Mouse (Mus musculus): Measurements from ENCODE around the gene Traip. TPM values are rescaled to one million over a fixed set of nuclear protein-coding genes. Genes with fewer than 3 reads are reported as not detected.
"Not testable (repeated sequence)": the region's sequence is repeated elsewhere in the genome, so short reads cannot be mapped to it uniquely, and the experiment has no call there.

Gene Traip
- polyA plus RNA-seq, 1 experiment from 2014 or later = 10.4 TPM

DNA sequence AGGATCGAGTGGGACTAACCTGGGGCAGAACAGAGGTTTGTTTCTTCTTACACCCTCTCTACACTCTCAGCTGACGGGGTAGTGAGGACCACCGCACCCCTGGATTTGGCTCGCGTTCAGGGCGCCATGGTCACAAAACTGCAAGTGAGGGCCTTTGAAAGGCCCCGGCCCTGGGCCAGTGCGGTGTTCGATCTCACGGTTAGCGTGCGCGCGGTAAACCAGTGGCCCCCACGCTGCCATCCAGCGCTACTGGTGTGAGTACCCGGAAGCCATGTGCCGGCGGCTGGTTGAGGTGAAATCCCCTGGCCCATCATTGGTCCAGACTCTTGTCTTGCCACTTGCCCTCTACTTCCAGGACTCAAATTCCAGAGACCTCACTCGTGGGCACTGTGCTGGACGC is 45.6 kb downstream of the Traip start:
- Histone ChIP-seq H3K4me1 (ENCODE audit: control insufficient read depth, insufficient read depth, low read length) (no peaks in the 10 kb centered on the region), H3K4me2 (ENCODE audit: low read length) (no peak overlapping the region), H3K9me3 (ENCODE audit: control insufficient read depth, low read length) (no peaks in the 10 kb centered on the region), H3K36me3 (ENCODE audit: control insufficient read depth, insufficient read depth, low read length) (no peaks in the 10 kb centered on the region), H3K4me3 (replicated peaks; ENCODE audit: low read depth, low read length) (no peak overlapping the region), H3K9ac (replicated peaks; ENCODE audit: low read length) (no peak overlapping the region), H3K27ac (replicated peaks; ENCODE audit: low read depth, low read length) (no peak overlapping the region), H3K27me3 (ENCODE audit: control insufficient read depth, insufficient read depth, low read length) (no peaks in the 10 kb centered on the region)
- DNase-seq = no peak
- ATAC-seq (ENCODE audit: low FRiP score, low TSS enrichment) = no peak
- 96% methylated on average over 21 of the region's 21 CpGs for WGBS

GRCm38 (mm10) chr9:107996049-107996448 is 46.1 kb downstream of the Traip start, which contains the start of gene Gm20662:
Gm20662 (plus strand) TSS chr9:107996349.
- Histone ChIP-seq H3K36me3 (ENCODE audit: control insufficient read depth, insufficient read depth, low read length) (no peaks in the 10 kb centered on the region), H3K4me2 (ENCODE audit: low read length) (no peak within 1 kb of the TSS), H3K4me3 (replicated peaks; ENCODE audit: low read depth, low read length) (no peak within 1 kb of the TSS), H3K9ac (replicated peaks; ENCODE audit: low read length) (no peak within 1 kb of the TSS), H3K9me3 (ENCODE audit: control insufficient read depth, low read length) (no peaks in the 10 kb centered on the region), H3K4me1 (ENCODE audit: control insufficient read depth, insufficient read depth, low read length) (no peaks in the 10 kb centered on the region), H3K27me3 (ENCODE audit: control insufficient read depth, insufficient read depth, low read length) (no peaks in the 10 kb centered on the region), H3K27ac (replicated peaks; ENCODE audit: low read depth, low read length) (no peak within 1 kb of the TSS)
- 87% methylated on average over 5 of the region's 5 CpGs for WGBS
- ATAC-seq (ENCODE audit: low FRiP score, low TSS enrichment) = no peak
- DNase-seq = no peak

DNA sequence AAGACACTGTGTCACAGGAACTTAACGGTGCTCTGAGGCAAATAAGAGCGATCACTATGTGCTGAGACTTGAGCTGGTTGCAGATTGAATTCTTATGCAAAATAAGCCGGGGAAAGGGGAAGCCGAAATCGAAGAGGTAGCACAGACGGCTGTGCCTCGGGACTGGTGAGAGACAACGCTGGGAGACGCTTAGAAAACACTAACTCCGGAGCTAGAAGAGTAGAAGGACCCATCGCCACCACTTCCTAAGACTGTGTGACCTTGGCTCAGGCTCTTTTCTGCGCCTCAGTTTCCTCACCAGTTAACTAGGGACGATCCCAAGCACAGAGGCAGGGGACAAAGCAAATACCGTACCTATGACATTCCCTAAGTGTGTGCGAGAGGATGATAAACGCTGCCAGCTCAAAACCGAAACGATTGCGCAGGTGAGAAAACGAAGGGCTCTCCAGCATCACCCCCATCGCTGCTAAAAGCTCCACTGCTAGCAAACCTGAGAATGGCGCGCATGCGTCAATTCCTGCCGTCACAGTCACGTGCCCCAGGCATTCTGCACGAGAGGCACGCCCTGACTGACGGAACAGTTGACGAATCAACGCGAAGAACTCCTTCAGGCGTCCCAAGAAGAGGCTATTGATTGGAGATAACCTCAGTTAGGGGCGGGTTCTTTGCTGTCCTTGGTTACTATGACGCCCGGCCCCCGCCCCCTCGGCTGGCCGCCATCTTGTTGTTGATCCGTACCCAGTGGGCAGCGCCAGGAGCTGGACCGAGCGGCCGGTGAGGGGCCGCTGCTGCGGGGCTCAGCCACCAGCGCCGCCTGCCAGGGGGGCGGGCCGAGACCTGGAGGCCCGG is 52.2 kb downstream of the Traip start, which contains the start of gene Ip6k1:
TSS of gene Ip6k1 (plus strand) at position 580 of the 849 bp plus-strand sequence.
- peak within 1 kb of the TSS; percentile 90 for H3K4me2 ChIP-seq (ENCODE audit: low read length)
- H3K4me3 ChIP-seq (replicated peaks; ENCODE audit: low read depth, low read length) = peak within 1 kb of the TSS; percentile 96
- no peaks in the 10 kb centered on the region for H3K36me3 ChIP-seq (ENCODE audit: control insufficient read depth, insufficient read depth, low read length)
- H3K27me3 ChIP-seq (ENCODE audit: control insufficient read depth, insufficient read depth, low read length) = no peaks in the 10 kb centered on the region
- H3K27ac ChIP-seq (replicated peaks; ENCODE audit: low read depth, low read length) = peak within 1 kb of the TSS; percentile 95
- ATAC-seq (ENCODE audit: low FRiP score, low TSS enrichment) (peak; percentile 99), DNase-seq (peak; percentile 100)
- peak within 1 kb of the TSS; percentile 94 for H3K9ac ChIP-seq (replicated peaks; ENCODE audit: low read length)
- H3K4me1 ChIP-seq (ENCODE audit: control insufficient read depth, insufficient read depth, low read length) = peaks cover 23% of the 10 kb centered on the region
- WGBS = under 1% methylated on average over 51 of the region's 51 CpGs
- no peaks in the 10 kb centered on the region for H3K9me3 ChIP-seq (ENCODE audit: control insufficient read depth, low read length)

GRCm38 (mm10) chr9:108002778-108003530 is 53.0 kb downstream of the Traip start:
- peak overlapping the region; percentile 90 for H3K4me2 ChIP-seq (ENCODE audit: low read length)
- no peaks in the 10 kb centered on the region for H3K9me3 ChIP-seq (ENCODE audit: control insufficient read depth, low read length)
- peaks cover 23% of the 10 kb centered on the region for H3K4me1 ChIP-seq (ENCODE audit: control insufficient read depth, insufficient read depth, low read length)
- no peaks in the 10 kb centered on the region for H3K27me3 ChIP-seq (ENCODE audit: control insufficient read depth, insufficient read depth, low read length)
- H3K27ac ChIP-seq (replicated peaks; ENCODE audit: low read depth, low read length) = peak overlapping the region; percentile 95
- no peaks in the 10 kb centered on the region for H3K36me3 ChIP-seq (ENCODE audit: control insufficient read depth, insufficient read depth, low read length)
- ATAC-seq (ENCODE audit: low FRiP score, low TSS enrichment) = peak; percentile 76; the same call in 1 of the 2 replicates
- peak; percentile 53 for DNase-seq
- peak overlapping the region; percentile 96 for H3K4me3 ChIP-seq (replicated peaks; ENCODE audit: low read depth, low read length)
- WGBS = under 1% methylated on average over 50 of the region's 50 CpGs
- H3K9ac ChIP-seq (replicated peaks; ENCODE audit: low read length) = peak overlapping the region; percentile 94

GRCm38 (mm10) chr9:108003531-108003890 is 53.6 kb downstream of the Traip start:
- peak overlapping the region; percentile 90 for H3K4me2 ChIP-seq (ENCODE audit: low read length)
- H3K4me1 ChIP-seq (ENCODE audit: control insufficient read depth, insufficient read depth, low read length) = peaks cover 23% of the 10 kb centered on the region
- H3K36me3 ChIP-seq (ENCODE audit: control insufficient read depth, insufficient read depth, low read length) = no peaks in the 10 kb centered on the region
- 19% methylated on average over 8 of the region's 8 CpGs for WGBS
- no peaks in the 10 kb centered on the region for H3K9me3 ChIP-seq (ENCODE audit: control insufficient read depth, low read length)
- H3K27ac ChIP-seq (replicated peaks; ENCODE audit: low read depth, low read length) = peak overlapping the region; percentile 95
- H3K9ac ChIP-seq (replicated peaks; ENCODE audit: low read length) = peak overlapping the region; percentile 94
- peak overlapping the region; percentile 96 for H3K4me3 ChIP-seq (replicated peaks; ENCODE audit: low read depth, low read length)
- no peaks in the 10 kb centered on the region for H3K27me3 ChIP-seq (ENCODE audit: control insufficient read depth, insufficient read depth, low read length)
- peak; percentile 60 for DNase-seq
- no peak for ATAC-seq (ENCODE audit: low FRiP score, low TSS enrichment)

DNA sequence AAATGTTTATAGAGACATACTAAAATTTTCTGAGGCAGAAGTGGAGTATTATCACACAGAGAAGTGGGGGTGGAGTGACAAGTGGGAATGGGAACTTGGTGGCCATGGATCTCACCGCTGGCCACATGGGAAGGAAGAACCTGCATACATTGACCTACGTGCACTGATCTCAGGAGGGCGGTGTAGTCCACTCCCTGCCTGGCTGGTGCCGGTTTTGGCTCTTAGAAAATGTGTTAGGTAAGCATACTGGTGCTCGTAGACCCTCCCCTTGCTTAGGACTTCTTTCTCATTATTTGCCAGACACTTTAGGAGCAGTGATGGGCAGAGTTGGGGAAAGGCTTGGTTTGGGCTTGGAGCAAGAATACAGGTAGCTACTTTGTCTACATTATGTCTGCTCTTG is 58.1 kb downstream of the Traip start:
- H3K4me3 ChIP-seq (replicated peaks; ENCODE audit: low read depth, low read length) = no peak overlapping the region
- ATAC-seq (ENCODE audit: low FRiP score, low TSS enrichment) (no peak), DNase-seq (no peak)
- peaks cover 17% of the 10 kb centered on the region for H3K4me1 ChIP-seq (ENCODE audit: control insufficient read depth, insufficient read depth, low read length)
- H3K27me3 ChIP-seq (ENCODE audit: control insufficient read depth, insufficient read depth, low read length) = no peaks in the 10 kb centered on the region
- no peak overlapping the region for H3K9ac ChIP-seq (replicated peaks; ENCODE audit: low read length)
- H3K4me2 ChIP-seq (ENCODE audit: low read length) = no peak overlapping the region
- 0 out of 2 replicates have a peak, but pooled peaks cover 7% of the 10 kb centered on the region for H3K36me3 ChIP-seq (ENCODE audit: control insufficient read depth, insufficient read depth, low read length)
- 94% methylated on average over 5 of the region's 5 CpGs for WGBS
- H3K27ac ChIP-seq (replicated peaks; ENCODE audit: low read depth, low read length) = no peak overlapping the region
- H3K9me3 ChIP-seq (ENCODE audit: control insufficient read depth, low read length) = no peaks in the 10 kb centered on the region

DNA sequence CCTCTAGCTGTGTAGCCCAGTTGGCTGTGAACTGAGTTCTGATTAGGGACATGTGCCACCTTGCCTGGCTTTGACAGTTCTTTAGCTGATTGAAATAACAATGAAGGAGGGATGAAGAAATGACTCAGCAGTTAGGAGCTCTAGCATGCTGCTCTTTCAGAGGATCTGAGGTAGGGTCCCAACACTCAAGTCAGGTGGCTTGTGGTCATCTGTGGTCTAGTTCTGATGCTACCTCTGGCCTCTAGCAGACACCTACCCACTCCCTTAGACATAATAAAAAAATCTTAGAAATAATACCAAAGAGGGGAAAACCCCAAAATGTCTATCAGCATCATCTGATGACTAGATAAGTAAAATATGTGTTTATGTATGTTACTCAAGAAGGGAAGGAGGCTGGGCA is 60.4 kb downstream of the Traip start:
- H3K9me3 ChIP-seq (ENCODE audit: control insufficient read depth, low read length) = no peaks in the 10 kb centered on the region
- peaks cover 1% of the 10 kb centered on the region; the same call in 1 of the 2 replicates for H3K4me1 ChIP-seq (ENCODE audit: control insufficient read depth, insufficient read depth, low read length)
- no peaks in the 10 kb centered on the region for H3K27me3 ChIP-seq (ENCODE audit: control insufficient read depth, insufficient read depth, low read length)
- 0 out of 2 replicates have a peak, but pooled peaks cover 7% of the 10 kb centered on the region for H3K36me3 ChIP-seq (ENCODE audit: control insufficient read depth, insufficient read depth, low read length)
- no peak for ATAC-seq (ENCODE audit: low FRiP score, low TSS enrichment)
- H3K4me3 ChIP-seq (replicated peaks; ENCODE audit: low read depth, low read length) = no peak overlapping the region
- H3K4me2 ChIP-seq (ENCODE audit: low read length) = no peak overlapping the region
- no peak overlapping the region for H3K9ac ChIP-seq (replicated peaks; ENCODE audit: low read length)
- no peak overlapping the region for H3K27ac ChIP-seq (replicated peaks; ENCODE audit: low read depth, low read length)
- DNase-seq = no peak

GRCm38 (mm10) chr9:108013577-108013976 is 63.6 kb downstream of the Traip start:
- 98% methylated on average over 2 of the region's 2 CpGs for WGBS
- not testable (repeated sequence) for DNase-seq

More at GRCm38 (mm10) chr9:108013577-108013976, 63.6 kb downstream of the Traip start:
- not testable (repeated sequence) for H3K4me2 ChIP-seq (ENCODE audit: low read length); H3K9ac ChIP-seq (replicated peaks; ENCODE audit: low read length); H3K27me3 ChIP-seq (ENCODE audit: control insufficient read depth, insufficient read depth, low read length); H3K27ac ChIP-seq (replicated peaks; ENCODE audit: low read depth, low read length); H3K4me3 ChIP-seq (replicated peaks; ENCODE audit: low read depth, low read length); H3K9me3 ChIP-seq (ENCODE audit: control insufficient read depth, low read length); ATAC-seq (ENCODE audit: low FRiP score, low TSS enrichment); H3K4me1 ChIP-seq (ENCODE audit: control insufficient read depth, insufficient read depth, low read length)
- H3K36me3 ChIP-seq (ENCODE audit: control insufficient read depth, insufficient read depth, low read length) = peaks cover 11% of the 10 kb centered on the region; the same call in 1 of the 2 replicates

Measured in midbrain, embryonic 14.5 days (tissue).